Mouse (Mus musculus) T-helper 2 cell (primary cell): ENCODE data around the gene Rassf3.

Source experiments
- in situ Hi-C: fragments of 300-600 bp; cut with MboI, MseI; formaldehyde crosslinking; loops from one replicate; pipeline ENCODE4 v1.15.1; 2025; ENCODE audit warnings: high pct_unique_total_duplicates

Gene Rassf3

DNA sequence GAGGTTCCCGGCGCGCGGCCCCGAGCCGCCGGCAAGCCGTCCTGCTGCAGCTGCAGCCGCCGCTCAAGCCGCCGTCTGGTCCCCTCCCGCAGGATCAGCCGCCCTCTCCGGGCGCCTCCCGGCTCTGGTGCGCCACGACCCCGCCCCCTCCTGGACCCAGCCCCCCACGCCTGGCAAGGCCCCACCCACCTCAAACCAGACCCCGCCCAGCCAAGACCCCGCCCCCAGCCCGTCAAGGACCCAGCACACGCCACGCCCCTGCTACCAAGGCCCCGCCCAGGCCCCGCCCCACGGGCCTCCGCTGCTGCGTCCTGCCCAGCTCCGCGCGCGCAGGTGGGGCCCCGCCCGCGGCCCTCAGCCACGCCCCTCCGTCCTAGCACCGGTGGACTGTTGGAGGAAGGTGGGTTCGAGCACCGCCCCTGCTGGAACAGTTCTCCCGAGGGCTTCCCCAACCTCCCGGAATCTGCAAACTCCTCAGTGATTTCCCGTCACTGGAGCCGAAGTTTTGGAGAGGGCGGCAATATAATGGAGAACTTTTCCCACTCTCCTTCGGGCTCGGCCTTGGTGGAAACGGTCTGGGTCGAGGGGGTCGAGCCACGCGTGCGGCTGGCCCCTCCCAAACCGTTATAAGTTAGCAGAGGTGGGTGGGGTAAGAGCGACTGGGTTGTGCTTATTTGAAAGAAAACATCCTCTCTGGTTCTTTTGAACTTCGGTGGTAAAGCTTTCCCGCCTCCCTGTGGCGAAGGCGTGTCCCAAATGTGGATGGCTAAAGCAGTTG is at the start of gene Rassf3:
Rassf3 (minus strand) TSS at position 158 of the 778 bp plus-strand sequence.
- in situ Hi-C loops = no loop called here

DNA sequence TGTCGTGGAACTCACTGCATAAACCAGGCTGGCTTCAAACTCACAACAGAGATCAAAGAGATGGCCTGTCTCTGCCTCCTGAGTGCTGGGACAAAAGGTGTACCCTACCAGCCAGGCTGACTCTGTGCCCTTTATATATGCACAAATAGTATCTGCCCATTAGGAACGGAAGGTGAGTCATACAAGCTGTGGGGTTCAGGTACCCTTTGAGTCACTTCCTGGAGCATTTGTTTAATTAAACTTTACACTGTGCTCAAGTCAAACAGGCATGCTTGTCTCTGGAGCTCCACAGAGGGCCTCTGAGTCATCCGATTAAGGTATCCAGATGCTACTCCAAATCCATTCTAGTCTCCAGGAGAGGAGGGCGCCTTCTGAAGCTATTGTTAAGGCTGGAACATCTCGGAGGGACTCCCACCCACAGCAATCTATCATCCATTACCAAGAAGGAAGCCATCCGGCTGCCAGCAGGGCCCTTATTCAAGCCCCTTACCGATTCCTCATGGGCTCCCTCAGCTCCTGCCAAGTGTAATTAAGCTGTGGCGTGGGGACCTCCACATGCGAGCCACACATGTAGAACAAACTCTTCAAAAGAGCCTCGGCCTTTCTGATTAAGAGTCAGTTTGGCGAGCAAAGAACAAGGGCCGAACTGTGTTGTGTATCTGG is 44.9 kb upstream of the Rassf3 start:
- in situ Hi-C loops = loop anchor here (10.0 kb wide), 1 partner anchor 1226 kb away; no protein-coding TSS in a partner anchor

- in situ Hi-C loops = loop anchor here (10.0 kb wide), 1 partner anchor 1225 kb away; no protein-coding TSS in a partner anchor
These were observed 43.6 kb upstream of the Rassf3 start for GRCm38 (mm10) chr10:121519710-121520109.

DNA sequence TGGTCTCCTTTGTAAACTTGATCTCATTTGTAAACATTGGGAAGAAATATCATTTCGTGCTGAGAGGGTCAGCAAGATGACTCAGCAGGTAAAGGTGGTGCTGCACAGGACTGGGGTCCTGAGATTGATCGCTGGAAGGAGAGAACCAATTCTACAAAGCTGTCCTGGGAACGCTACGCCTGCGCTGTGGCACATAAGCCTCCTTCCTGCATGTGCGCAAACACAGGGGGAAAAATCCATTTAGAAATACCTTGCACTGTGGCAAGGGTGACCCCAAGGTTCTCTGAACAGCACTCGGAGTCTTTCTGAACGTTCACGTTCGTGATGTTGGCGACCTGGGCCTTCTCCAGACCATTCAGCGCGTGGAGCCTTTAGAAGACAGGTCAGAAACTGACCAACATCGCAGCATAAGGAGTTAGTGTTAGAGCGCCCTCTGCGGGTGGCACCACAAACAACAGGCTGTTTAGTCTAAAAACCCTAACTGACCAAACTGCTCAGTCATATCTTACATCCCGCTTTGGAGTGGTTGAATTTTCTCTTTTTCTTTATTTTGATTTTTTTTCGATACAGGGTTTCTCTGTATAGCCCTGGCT is 40.0 kb upstream of the Rassf3 start:
- in situ Hi-C loops = no loop called here

DNA sequence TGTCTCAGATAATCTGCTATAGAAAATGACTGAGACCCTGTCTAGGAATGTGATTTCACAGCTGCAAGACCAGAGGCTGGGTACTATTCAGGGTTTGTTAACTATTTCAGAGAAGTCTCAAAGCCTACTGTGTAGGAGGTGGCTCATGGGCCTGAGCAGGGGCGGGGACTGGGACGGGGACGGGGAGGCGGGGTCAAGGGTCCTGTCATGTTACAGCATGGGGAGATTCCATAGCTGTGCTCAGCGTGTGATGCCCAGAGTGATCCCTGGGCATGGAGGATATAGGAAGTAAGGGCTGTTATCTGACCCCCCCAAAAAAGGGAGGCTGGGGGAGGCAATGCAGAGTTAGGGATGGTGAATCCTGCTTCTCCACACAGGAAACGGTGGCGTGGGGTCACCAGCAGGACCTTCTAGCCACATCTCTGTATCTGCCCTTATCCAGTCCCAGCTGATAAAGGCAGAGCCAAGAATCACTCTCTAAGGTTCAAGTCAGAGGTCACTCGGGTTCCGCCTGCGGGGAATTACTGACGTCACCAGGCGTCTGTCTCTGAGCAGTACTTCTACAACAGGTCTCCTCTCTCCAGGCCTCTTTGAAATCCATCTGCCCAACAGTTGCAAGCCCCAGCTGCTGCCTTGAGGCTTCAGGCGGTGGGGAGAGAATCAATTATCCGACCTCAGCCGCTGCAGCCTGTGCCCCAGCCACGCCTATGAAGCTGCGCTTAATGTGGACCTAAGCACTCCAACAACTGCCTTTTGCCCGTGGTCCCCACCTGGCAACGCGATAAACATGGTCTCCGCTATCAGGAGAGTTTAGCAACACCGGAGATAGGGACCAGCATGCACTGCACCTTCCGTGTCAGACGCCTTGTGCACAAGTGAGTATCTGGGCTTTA is 33.9 kb upstream of the Rassf3 start:
- in situ Hi-C loops = loop anchor here (5.0 kb wide), 1 partner anchor 93 kb away; no protein-coding TSS in a partner anchor

DNA sequence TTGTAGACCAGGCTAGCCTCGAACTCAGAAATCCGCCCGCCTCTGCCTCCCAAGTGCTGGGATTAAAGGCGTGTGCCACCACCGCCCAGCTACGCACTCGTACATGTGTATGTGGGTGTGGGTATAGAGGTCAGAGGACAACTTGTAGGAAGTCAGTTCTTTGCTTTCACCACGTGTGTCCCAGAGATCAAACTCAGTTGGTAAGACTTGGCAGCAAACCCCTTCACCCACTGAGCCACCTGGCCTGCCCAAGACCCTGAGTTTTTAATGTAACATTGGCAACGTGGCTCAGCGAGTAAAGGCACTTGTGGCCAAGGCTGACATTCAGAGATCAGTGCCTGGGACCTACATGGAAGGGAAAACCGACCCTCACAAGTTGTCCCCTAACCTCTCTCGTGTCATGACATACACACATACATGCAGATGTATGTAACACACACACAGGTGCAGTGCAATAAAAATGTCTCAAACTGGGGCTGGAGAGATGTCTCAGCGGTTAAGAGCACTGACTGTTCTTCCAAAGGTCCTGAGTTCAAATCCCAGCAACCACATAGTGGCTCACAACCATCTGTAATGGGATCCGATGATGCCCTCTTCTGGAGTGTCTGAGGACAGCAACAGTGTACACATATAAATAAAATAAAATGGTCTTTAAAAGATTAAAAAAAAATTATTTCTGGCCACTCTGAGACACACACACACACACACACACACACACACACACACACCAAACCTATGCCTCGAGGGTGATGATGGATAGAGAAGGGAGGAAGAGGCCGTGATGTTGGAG is 31.8 kb upstream of the Rassf3 start:
- in situ Hi-C loops = no loop called here

- in situ Hi-C loops = no loop called here
These were observed 30.8 kb upstream of the Rassf3 start for GRCm38 (mm10) chr10:121506731-121507583.

- in situ Hi-C loops = no loop called here
These were observed 29.8 kb upstream of the Rassf3 start for GRCm38 (mm10) chr10:121505929-121506328.

DNA sequence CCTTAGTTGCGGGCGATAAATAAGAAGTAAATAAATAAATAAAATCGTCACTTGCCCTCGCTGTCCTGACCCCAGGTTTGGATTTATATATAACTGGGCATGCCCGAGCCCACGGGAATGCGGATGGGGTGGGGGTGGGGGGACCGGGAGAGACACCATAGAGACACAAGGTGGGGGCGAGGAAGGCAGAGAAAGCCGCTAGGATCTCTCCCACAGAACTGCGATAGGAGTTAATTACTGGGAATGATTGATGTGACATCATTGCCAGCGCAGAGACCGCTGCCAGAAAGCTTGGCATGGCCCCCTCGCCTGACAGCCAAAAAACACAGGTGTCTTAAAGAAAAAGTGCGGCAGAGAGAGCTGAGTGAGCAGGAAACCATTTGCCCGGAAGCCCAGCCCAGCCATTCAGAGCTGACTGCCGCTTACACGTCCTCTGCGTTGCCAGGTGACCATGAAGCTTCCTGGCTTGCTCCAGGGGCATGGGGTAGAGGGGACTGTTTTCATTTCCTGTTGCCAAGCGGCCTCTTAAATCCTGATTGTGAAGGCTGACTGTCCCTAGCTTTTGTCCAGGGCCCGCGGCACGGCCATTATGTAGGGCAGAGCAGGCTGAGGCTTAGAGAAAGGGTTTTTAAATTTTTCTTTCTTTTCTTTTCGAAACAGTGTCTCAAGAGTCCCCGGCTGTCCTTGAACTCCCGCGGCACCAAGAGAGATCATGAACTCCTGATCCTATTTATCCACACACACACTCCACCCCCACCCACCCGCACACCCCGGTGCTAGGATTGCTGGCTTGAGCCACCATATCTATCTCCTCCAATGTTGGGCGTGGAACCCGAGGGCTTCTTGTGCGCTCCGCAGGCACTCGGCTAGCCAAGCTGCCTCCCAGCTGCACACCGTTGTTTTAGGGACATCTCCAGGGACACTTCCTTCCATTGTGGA is 29.1 kb upstream of the Rassf3 start:
- in situ Hi-C loops = no loop called here

- in situ Hi-C loops = no loop called here
These were observed 25.0 kb upstream of the Rassf3 start for GRCm38 (mm10) chr10:121501160-121501559.

DNA sequence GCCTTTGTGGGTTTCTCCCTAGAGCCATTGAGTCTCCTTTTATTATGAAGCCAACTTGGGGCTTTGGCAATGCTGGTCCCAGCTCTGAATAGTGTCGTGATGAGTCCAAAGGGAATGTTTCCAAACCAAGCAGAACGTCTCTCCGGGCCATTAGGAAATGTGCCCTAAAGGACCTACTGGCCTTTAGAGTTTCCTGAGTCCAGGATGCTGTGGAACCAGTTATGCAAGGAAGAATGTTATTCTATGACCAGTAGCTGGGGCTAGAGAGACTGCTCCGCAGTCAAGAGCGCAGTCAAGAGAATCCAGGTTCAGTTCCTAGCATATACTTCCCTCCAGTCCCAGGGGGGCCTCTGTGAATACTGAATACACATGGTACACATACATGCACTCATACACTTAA is 23.9 kb upstream of the Rassf3 start:
- in situ Hi-C loops = no loop called here

DNA sequence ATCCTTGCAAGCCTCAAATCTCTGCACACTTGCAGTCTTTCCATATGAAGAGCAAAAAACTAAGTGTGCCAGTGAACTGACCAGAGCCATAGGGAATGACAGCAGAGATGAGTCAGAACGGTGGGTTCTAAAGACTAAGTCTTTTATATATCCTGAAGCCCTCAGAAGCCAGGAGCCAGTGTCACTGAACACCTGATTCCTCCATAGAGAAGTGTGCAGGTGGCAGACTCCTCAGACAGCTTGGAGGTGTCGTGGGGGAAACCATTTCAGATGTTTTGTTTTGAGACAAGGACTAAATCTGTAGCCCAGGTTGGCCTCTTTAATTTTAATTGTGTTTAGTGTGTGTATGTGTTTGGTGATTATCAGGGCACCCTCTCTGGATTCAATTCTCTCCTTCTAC is 22.9 kb upstream of the Rassf3 start:
- in situ Hi-C loops = no loop called here

GRCm38 (mm10) chr10:121498481-121498904 is 22.3 kb upstream of the Rassf3 start:
- in situ Hi-C loops = no loop called here

GRCm38 (mm10) chr10:121497968-121498367 is 21.8 kb upstream of the Rassf3 start:
- in situ Hi-C loops = no loop called here

- in situ Hi-C loops = no loop called here
These were observed 20.5 kb upstream of the Rassf3 start for GRCm38 (mm10) chr10:121496616-121497015.

DNA sequence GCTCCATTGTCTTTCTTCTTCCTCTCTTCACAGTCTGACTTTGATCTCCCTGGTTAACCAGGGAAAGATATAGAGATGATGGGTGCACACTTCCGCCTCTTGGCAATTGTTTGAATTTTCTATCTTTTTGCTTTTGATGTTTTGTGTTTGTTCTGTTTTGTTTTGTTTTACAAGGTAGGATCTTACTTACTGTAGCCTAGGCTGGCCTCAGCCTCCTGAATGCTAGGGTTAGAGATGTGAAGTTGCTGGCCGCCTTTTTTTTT is 17.9 kb upstream of the Rassf3 start:
- in situ Hi-C loops = no loop called here

DNA sequence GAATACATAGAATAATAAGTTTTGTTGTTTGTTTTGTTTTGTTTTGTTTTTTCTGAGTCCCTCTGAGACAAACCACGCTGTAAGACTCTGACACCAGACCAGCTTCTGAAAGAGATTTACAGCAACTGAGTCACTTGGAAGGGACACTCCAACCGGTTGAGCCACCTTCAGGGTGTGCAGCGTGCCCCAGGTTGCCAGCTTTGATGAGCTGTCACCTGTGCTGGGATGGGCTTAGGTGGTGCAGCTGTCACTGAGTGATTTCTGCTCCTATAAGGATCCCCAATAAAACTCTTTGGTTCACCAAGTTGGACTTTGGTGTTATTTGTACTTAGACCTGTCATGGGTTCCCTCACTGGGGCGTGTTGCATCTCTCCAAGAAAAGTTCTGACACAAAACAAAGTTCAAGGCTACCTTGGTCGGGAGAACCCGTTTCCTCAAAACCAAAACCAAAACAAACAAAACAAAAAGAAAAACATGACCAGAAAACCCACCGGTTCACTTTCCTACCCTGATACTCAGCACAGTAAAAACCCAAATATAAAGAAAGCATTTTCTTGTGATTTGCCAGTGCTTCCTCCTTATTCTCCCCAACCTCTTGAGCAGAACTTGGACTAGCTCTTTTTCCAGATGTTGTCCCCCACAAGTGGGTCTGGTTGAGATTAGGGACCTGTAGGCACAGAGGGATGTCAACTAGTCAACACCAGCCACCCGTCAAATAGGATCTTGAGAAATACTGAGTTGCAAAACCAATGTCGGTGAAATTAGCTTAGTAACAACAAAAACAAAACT is 17.4 kb upstream of the Rassf3 start:
- in situ Hi-C loops = no loop called here
